Mouse (Mus musculus) retina, postnatal 1 day (tissue): ENCODE data around the gene Pex1.
A peak's percentile ranks its signal among the peaks of the same experiment; 100 is the strongest.
"Not testable (repeated sequence)": the region's sequence is repeated elsewhere in the genome, so short reads cannot be mapped to it uniquely, and the experiment has no call there.

Experiments
- DNase-seq: peaks from one replicate; pipeline ENCODE4 v3.0.0-alpha.2; 2012

The Pex1 gene

DNA sequence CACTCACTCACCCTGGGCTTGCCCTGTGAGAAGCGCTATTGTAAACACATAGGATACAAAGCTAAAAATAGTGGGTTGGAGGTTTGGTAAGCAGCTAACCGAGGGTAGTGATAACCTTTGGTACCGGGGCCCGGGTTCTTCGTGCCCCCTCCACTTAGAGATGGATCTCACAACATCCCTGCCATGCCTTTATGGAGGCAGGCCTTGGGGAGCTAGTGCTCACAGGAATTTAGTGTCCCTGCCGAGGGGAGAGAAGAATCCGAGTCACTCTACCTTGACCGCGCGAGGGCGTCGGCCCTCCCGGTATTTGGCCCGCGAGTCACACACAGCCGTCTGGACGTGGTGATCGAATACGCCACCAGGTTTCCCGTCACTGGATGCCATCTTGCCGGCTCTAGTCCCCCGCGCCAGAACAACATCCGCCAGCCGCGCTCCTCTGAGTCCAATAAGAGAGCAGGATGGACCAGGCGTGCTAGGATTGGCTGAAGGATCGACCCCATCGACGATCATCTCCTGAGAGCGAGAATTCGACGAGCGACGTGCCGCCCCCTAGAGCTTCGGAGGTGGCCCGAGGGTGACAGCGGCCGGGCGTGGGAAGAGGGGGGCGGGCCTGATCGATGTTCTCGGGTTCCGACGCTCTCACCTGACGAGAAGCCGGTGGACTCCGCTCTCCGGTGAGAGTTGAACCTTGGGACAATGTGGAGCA lies at the start of gene Pex1:
Pex1 (plus strand) TSS at position 374 of the 706 bp plus-strand sequence.
- peak; percentile 99 for DNase-seq

DNA sequence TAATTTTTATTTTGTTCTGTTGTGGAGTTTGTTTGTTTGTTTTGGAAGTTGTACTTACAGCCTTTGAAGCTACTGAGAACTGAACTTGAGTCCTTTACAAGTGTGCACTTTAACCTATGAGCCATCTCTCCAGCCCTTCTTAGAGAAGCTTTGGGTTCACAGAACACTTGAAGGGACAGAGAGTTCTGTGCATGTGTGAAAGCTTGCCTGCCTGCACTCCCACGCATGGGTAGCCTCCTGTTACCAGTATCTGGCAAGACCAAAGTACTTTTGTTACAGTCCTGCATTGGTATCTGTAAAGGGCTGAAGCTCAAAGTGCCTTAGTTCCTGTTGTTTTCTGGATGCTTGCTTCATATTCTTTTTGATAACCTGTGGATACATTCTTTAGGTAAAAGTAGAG lies 49.6 kb upstream of the Pex1 start:
- no peak for DNase-seq

- no peak for DNase-seq
Observed at GRCm38 (mm10) chr5:3551481-3551880, 44.4 kb upstream of the Pex1 start.

GRCm38 (mm10) chr5:3554198-3554597 lies 41.7 kb upstream of the Pex1 start:
- DNase-seq = no peak

- DNase-seq = no peak
Observed at GRCm38 (mm10) chr5:3571266-3571665, 24.6 kb upstream of the Pex1 start, which contains the start of gene 1700109H08Rik. Gene 1700109H08Rik, plus strand, starts transcription at chr5:3571566.

- no peak for DNase-seq
Observed at GRCm38 (mm10) chr5:3574825-3575224, 21.0 kb upstream of the Pex1 start.

- no peak for DNase-seq
Observed at GRCm38 (mm10) chr5:3577939-3578338, 17.9 kb upstream of the Pex1 start.

DNA sequence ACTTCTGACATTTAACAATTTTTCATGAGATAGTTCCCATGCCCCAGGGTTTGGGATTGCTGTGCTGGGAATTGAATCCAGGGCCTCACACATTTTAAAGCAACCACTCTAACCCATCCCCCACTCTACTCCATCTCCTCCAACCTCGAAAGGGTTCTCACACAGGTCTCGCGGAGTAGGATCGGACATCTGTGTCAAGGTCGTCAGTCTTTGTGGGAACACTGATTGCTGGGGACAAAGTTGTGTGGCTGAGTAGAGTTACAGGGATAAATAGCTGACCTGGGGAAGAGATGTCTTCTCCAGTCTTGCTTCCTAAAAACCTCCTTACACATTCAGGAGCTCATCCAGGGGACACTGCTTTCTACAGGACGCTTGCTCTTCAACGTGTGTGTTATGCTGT lies 16.8 kb upstream of the Pex1 start:
- no peak for DNase-seq

DNA sequence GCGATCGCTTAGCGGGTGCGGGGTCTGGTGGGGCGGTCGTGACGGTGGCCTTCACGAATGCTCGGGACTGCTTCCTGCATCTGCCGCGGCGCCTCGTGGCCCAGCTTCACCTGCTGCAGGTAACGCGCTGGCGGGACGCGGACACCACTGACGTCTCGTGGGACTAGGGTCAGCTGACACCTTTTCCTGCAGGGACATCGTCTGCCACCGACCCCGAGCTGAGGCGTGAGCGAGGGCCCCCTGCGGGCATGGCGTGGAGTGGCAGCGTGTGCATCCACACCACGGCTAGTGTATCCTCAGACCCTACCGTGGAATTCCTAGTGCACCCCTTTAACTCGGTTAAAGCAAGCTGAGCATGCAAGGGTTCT lies 517 bp downstream of the Pex1 start, which contains the start of gene Rbm48:
Rbm48 (minus strand) TSS at position 187 of the 368 bp plus-strand sequence.
- peak; percentile 90 for DNase-seq

DNA sequence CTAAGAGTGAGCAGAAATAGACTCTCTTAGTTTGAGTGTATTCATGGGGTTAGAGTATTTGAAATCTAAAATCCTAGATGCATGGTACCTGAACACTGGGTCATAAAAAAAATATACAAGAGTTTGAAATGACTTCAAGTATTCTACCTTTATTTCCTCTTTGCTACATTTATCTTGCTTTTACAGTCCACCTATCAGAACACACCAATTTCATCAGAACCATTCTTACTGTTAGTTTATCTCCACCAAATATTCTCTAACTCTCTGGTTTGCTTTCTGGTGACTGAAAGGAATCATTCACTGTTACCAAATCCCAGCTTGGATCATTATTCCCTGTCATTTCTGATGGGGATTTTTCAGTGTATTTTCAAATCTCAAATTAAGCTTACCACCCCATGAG lies 1.3 kb downstream of the Pex1 start:
- DNase-seq = no peak

GRCm38 (mm10) chr5:3598766-3599165 lies 2.9 kb downstream of the Pex1 start:
- no peak for DNase-seq

GRCm38 (mm10) chr5:3600298-3600697 lies 4.4 kb downstream of the Pex1 start:
- DNase-seq = no peak

DNA sequence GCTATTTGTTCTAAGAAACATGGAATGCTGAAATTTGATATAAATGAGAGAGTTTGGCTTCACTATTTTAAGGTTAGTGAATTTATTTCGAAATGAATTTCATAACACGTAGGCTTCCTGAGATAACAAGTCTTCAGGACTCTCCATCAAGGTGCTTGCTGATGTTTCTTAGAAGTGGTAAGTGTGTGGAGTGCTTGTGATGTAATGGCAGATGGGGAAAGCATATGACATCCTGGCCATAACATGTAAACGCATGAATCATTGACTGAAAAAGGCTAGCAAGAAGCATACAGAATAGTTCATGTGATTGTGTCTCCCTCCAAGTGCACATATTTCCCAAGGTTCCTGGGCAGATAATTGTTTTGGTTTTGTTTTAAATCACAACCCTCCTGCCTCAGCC lies 4.9 kb downstream of the Pex1 start:
- DNase-seq = no peak

GRCm38 (mm10) chr5:3607114-3607513 lies 11.2 kb downstream of the Pex1 start:
- DNase-seq = no peak

DNA sequence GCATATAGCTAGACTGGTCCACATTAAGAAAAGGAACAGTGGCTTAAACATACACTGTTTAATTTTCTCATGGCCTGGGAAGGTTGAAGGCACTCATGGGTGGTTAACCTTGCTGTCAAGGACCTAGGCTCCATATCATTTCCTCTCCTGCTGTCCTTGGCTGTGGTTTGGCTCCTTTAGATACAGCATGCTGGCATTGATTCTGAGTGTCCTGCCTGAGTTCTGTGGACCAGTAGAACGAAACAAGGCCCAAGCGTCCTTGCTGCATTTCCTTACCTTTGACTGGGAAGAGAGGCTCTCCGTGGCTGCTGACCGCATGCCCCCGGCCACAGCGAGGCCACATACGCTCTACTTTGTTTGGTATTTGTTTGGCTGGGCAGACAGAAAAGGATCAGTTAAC lies 13.4 kb downstream of the Pex1 start:
- no peak for DNase-seq

DNA sequence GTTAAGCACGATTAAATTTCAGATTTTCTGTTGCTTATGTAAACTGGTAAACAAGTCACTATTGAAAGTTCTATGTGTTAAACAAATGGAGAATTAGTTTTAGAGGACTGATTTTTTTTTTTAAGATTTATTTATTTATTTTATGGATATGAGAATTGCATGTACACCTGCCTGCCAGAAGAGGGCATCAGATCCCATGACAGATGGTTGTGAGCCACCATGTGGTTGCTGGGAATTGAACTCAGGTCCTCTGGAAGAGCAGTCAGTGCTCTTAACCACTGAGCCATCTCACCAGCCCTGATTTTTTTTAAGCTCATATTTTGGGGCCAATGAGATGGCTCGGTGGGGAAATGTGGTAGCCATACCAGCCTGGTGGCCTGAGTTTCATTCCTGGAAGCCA lies 16.0 kb downstream of the Pex1 start:
- DNase-seq = not testable (repeated sequence)

- no peak for DNase-seq
Observed at GRCm38 (mm10) chr5:3620486-3620885, 24.6 kb downstream of the Pex1 start.

- no peak for DNase-seq
Observed at GRCm38 (mm10) chr5:3630055-3630454, 34.2 kb downstream of the Pex1 start.

GRCm38 (mm10) chr5:3631512-3632271 lies 35.8 kb downstream of the Pex1 start:
- DNase-seq = peak; percentile 51

- no peak for DNase-seq
Observed at GRCm38 (mm10) chr5:3632285-3632684, 36.4 kb downstream of the Pex1 start.

GRCm38 (mm10) chr5:3633315-3633714 lies 37.4 kb downstream of the Pex1 start:
- no peak for DNase-seq

DNA sequence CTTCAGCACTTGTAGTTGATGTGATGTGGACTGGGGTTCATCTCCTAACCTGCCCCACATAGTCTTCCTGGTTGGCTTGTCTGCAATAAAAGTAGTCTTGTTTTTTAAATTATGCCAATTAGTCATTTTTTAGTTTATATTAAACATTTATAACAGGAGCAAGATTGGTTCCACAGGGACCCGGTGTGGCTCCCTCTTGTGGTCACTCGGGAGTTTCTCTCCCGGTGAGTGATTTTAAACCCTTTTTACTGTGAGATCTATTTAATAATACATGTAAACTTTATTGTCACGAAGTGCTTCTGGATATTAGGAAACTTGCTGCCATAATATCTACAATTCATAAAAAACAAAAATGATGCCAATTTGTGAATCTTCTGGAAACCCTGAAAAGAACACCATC lies 38.1 kb downstream of the Pex1 start:
- peak; percentile 8 for DNase-seq

- no peak for DNase-seq
Observed at GRCm38 (mm10) chr5:3635286-3635685, 39.4 kb downstream of the Pex1 start.

DNA sequence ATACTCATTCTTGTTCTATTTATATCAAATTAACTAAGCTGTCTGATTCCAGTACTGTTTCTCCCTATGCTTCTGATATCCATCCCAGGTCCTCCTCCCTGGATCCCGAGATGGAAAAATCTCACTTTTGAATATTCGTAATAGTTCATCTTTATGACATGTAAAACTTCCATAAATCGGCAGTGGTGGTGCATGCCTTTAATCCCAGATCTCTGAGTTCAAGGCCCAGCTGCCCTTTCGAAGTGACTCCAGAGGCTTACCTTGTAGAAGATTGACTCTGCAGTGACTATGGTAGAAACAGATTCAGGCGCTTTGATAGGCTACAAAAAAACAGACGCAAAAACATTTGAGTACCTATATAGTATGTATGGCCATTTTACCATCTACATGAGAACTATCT lies 48.8 kb downstream of the Pex1 start:
- no peak for DNase-seq
